Mouse (Mus musculus): ENCODE data around the gene Brca2. TPM values are rescaled to one million over a fixed set of nuclear protein-coding genes. Genes with fewer than 3 reads are reported as not detected.

Brca2 gene
- polyA plus RNA-seq, 1 experiment from 2014 or later: 21.6 TPM

DNA sequence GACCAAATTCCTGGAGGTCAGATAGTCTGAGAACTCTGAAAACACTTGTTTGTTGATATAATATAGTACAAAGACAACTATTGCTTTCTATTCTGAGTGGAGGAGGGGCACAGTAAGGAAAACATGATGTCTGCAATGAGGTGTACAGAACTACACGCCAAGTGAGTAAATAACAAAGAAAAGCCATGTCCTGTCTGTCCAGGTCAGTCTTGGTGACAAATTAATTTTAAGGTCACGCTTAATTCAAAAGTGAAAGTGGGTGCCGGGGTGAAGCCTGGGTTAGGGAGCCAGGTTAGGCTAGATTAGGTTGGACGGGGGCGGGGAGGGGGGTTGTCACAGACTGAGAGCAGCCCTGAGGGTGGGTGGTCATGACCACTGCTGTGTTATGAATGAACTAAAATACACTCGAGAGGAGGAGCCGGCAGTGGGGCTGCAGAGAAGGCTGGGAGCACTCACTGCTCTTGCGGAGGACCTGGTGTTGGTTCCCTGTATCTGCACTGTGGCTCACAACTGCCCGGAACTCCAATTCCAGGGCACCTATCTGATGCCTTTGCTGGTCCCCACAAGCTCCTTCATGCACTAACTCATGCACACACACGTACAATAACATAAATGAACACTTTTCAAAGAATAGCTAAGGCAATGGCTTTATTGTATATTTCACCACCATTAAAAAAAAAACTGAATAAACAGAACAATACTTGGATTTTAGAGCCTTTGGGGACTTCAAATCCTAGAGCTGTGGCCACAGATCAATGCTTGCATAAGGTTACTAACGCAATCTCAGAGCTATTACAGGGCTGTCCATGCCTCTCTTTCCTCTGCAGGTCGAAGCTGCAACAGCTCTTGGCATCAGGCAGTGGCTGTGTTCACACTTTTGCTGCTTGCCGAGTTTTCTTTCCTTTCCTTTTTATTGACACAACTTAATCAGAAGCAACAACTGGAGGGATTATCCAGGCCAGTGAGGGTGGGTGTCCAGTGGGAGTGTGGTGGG, 77.2 kb downstream of the Brca2 start:
- WGBS (ENCODE audit: insufficient replicate concordance): 71% methylated on average over 13 of the region's 13 CpGs
- H3K4me1 ChIP-seq (ENCODE audit: control insufficient read depth, insufficient read depth, low read length): no peaks in the 10 kb centered on the region
- no peaks in the 10 kb centered on the region for H3K9me3 ChIP-seq (replicated peaks; ENCODE audit: control insufficient read depth, low read length)
- H3K36me3 ChIP-seq (ENCODE audit: control insufficient read depth, insufficient read depth, low read length): no peaks in the 10 kb centered on the region
- no peak overlapping the region for H3K27ac ChIP-seq (ENCODE audit: low read depth, low read length)
- no peak overlapping the region for H3K4me2 ChIP-seq
- H3K27me3 ChIP-seq (ENCODE audit: control insufficient read depth, insufficient read depth, low read length): peaks cover 4% of the 10 kb centered on the region; the same call in 1 of the 2 replicates
- H3K4me3 ChIP-seq (ENCODE audit: low read depth, low read length): no peak overlapping the region
- no peak overlapping the region for H3K9ac ChIP-seq (ENCODE audit: low read depth, low read length)
- ATAC-seq (replicated peaks; ENCODE audit: insufficient number of reproducible peaks, low FRiP score, low TSS enrichment): no peak

DNA sequence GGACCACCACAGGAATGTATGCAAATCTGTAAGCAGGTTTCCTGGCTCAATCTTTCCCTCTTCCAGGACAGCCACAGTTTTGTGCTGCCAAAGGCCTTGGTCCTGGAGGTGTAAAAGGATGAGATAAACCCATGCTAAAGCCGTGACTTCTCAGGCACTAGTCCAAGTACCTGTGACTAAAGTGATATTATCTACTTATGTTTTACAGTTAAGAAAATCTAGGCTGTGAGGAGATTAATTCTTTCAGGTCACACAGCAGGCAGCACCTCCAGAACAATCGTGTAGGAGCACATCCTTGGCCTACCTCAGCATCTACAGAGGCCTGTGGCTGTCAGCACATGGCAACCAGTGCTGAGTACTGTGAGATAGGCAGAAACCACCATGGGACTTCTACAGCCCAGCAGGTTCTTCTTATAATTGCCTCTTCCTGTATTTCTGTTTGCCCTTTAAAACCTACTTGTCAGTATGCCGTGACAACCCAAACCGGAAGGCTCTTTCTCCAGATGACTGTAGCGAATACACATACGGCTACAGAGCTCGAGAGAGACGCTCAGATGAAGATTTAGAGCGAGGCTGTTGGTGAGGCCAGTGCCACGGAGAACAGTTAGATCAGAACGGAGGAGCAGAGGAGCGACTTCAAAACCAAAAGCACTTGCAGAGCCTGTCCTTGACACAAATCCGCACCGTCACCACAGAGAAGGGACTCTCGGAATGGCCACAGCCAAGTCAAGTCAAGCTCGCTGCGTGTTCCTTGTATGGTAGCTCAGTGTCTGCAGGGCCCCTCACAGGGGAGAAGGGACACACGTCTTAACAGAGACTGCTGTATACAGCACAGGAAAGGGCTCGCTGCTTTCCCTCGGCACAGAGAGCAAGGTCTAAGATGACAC, 78.4 kb downstream of the Brca2 start:
- Histone ChIP-seq H3K9me3 (replicated peaks; ENCODE audit: control insufficient read depth, low read length) (no peaks in the 10 kb centered on the region), H3K36me3 (ENCODE audit: control insufficient read depth, insufficient read depth, low read length) (no peaks in the 10 kb centered on the region), H3K4me1 (ENCODE audit: control insufficient read depth, insufficient read depth, low read length) (no peaks in the 10 kb centered on the region), H3K27ac (ENCODE audit: low read depth, low read length) (no peak overlapping the region), H3K9ac (ENCODE audit: low read depth, low read length) (no peak overlapping the region), H3K27me3 (ENCODE audit: control insufficient read depth, insufficient read depth, low read length) (no peaks in the 10 kb centered on the region; the same call in 1 of the 2 replicates), H3K4me3 (ENCODE audit: low read depth, low read length) (no peak overlapping the region), H3K4me2 (no peak overlapping the region)
- no peak for ATAC-seq (replicated peaks; ENCODE audit: insufficient number of reproducible peaks, low FRiP score, low TSS enrichment)
- 74% methylated on average over 20 of the region's 20 CpGs for WGBS (ENCODE audit: insufficient replicate concordance)

DNA sequence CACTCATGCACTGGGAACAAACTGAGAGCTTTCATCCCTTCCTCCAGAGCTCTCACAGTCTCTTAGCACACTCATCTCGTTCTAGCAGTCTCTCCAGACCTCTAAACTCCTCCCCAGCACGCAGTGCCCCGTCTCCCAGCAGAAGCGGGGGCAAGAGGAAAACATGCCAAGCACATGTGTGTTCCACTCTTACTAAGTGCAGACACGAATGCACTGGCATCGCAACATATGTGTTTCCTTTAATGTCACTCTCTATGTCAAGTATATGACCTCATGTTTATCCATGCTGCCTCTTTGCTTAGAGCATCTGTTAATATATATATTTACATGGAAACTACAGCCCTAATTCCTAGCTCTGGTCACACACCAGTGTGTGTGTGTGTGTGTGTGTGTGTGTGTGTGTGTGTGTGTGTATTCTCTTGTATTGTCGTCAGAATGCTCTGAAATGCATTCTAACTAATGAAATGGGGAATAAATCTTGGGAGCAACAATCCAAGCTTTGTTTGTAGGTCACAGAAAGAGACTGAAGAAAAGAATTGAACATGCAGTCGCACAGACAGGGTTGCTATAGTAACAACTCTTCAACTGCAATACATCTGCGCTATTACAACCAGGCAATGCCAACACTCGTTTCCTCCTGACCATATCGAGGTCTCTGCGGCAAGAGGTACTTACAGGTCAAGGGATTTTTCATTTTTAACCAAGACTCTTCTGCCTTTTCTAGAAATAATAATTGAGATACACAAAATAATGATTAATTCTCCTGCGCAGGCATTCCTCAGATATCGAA, 79.2 kb downstream of the Brca2 start:
- no peak overlapping the region for H3K27ac ChIP-seq (ENCODE audit: low read depth, low read length)
- no peaks in the 10 kb centered on the region for H3K9me3 ChIP-seq (replicated peaks; ENCODE audit: control insufficient read depth, low read length)
- H3K4me2 ChIP-seq: no peak overlapping the region
- H3K4me1 ChIP-seq (ENCODE audit: control insufficient read depth, insufficient read depth, low read length): no peaks in the 10 kb centered on the region
- ATAC-seq (replicated peaks; ENCODE audit: insufficient number of reproducible peaks, low FRiP score, low TSS enrichment): no peak
- WGBS (ENCODE audit: insufficient replicate concordance): 84% methylated on average over 14 of the region's 14 CpGs
- no peaks in the 10 kb centered on the region; the same call in 1 of the 2 replicates for H3K27me3 ChIP-seq (ENCODE audit: control insufficient read depth, insufficient read depth, low read length)
- peaks cover 2% of the 10 kb centered on the region; the same call in 1 of the 2 replicates for H3K36me3 ChIP-seq (ENCODE audit: control insufficient read depth, insufficient read depth, low read length)
- no peak overlapping the region for H3K9ac ChIP-seq (ENCODE audit: low read depth, low read length)
- H3K4me3 ChIP-seq (ENCODE audit: low read depth, low read length): no peak overlapping the region

DNA sequence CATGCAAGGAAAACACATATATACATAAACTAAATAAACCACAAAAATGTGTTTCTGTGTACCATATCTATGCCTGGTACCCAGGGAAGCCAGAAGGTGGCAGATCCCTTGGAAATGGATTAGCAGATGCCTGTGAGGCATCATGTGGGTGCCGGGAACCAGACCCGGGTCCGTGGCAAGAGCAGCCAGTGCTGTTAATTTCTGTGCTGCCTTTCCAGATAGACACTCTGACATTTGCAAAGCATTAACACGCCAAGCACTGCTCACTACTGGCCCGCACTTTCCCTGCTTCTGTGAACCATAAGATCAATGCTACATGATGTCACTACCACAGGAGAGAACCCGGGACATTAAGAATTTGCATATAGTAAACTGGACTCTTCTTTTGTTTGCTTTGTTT, 83.7 kb downstream of the Brca2 start:
- no peak for ATAC-seq (replicated peaks; ENCODE audit: insufficient number of reproducible peaks, low FRiP score, low TSS enrichment)

DNA sequence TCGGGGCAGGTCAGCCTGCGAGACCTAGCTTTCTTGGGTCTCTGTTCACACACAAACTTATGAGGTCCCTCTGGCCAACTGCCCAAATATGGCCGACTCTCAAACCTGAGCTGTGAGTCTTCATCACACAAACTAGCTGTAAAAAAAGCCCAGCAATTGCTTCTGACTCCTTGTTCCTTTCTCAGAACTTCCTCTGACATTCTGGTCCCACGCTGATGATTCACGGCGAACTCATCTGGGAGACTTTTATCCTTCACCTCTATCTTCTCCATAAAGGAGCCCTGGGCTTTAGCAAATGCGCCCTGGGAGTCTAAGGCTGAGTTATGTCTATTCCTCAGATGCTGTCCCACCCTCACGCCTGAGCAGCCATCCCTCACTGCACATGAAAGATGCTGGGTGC, 85.2 kb downstream of the Brca2 start:
- ATAC-seq (replicated peaks; ENCODE audit: insufficient number of reproducible peaks, low FRiP score, low TSS enrichment): no peak
- Histone ChIP-seq H3K36me3 (ENCODE audit: control insufficient read depth, insufficient read depth, low read length) (peaks cover 2% of the 10 kb centered on the region; the same call in 1 of the 2 replicates), H3K4me3 (ENCODE audit: low read depth, low read length) (no peak overlapping the region), H3K27me3 (ENCODE audit: control insufficient read depth, insufficient read depth, low read length) (no peaks in the 10 kb centered on the region), H3K9me3 (replicated peaks; ENCODE audit: control insufficient read depth, low read length) (no peaks in the 10 kb centered on the region), H3K27ac (ENCODE audit: low read depth, low read length) (no peak overlapping the region), H3K4me2 (no peak overlapping the region), H3K4me1 (ENCODE audit: control insufficient read depth, insufficient read depth, low read length) (no peaks in the 10 kb centered on the region), H3K9ac (ENCODE audit: low read depth, low read length) (no peak overlapping the region)
- 89% methylated on average over 8 of the region's 8 CpGs for WGBS (ENCODE audit: insufficient replicate concordance)

More for the DNA sequence above, 83.7 kb downstream of the Brca2 start:
- Histone ChIP-seq H3K4me2 (no peak overlapping the region), H3K27me3 (ENCODE audit: control insufficient read depth, insufficient read depth, low read length) (no peaks in the 10 kb centered on the region), H3K9me3 (replicated peaks; ENCODE audit: control insufficient read depth, low read length) (no peaks in the 10 kb centered on the region), H3K4me1 (ENCODE audit: control insufficient read depth, insufficient read depth, low read length) (no peaks in the 10 kb centered on the region), H3K27ac (ENCODE audit: low read depth, low read length) (no peak overlapping the region), H3K9ac (ENCODE audit: low read depth, low read length) (no peak overlapping the region), H3K36me3 (ENCODE audit: control insufficient read depth, insufficient read depth, low read length) (peaks cover 2% of the 10 kb centered on the region; the same call in 1 of the 2 replicates), H3K4me3 (ENCODE audit: low read depth, low read length) (no peak overlapping the region)
- WGBS (ENCODE audit: insufficient replicate concordance): 96% methylated on average over 6 of the region's 6 CpGs

DNA sequence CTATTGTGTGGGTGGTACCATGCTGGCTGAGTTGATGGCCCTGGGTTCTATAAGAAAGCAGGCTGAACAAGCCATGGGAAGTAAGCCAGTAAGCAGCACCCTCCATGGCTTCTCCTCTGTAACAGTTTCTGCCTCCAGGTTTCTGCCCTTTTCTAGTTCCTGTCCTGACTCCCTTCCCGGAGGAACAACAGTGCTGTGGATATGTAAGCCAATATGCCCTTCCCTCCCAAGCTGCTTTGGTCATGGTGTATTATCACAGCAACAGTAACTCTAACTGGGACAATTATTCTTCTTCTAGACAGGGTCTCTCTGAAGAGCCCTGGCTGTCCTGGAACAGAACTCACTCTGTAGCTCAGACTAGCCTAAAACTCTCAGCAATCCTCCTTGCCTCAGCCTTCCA, 88.7 kb downstream of the Brca2 start:
- Histone ChIP-seq H3K36me3 (ENCODE audit: control insufficient read depth, insufficient read depth, low read length) (peaks cover 2% of the 10 kb centered on the region; the same call in 1 of the 2 replicates), H3K27ac (ENCODE audit: low read depth, low read length) (no peak overlapping the region), H3K27me3 (ENCODE audit: control insufficient read depth, insufficient read depth, low read length) (no peaks in the 10 kb centered on the region), H3K9ac (ENCODE audit: low read depth, low read length) (no peak overlapping the region), H3K4me1 (ENCODE audit: control insufficient read depth, insufficient read depth, low read length) (no peaks in the 10 kb centered on the region), H3K4me3 (ENCODE audit: low read depth, low read length) (no peak overlapping the region), H3K9me3 (replicated peaks; ENCODE audit: control insufficient read depth, low read length) (no peaks in the 10 kb centered on the region), H3K4me2 (no peak overlapping the region)
- ATAC-seq (replicated peaks; ENCODE audit: insufficient number of reproducible peaks, low FRiP score, low TSS enrichment): no peak
- WGBS (ENCODE audit: insufficient replicate concordance): 93% methylated on average over 1 of the region's 1 CpGs

DNA sequence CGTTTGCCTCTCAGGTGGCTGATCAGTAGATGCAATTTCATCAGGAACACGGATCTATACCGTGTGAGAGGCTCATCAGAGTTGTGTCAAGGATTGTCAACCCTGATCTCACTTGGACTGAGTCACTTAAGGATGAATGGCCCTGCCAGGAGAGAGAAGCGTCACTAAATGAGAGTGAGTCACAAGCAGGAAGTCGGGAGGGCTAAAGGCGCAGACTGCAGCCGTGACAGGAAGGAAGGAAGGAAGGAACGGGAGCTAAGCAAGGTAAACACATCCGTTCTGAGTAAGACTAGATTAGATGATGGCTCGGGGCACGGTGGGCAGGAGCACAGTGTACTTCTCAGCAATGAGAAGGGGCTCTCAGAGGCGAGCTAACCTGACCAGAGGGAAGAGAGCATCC, 89.3 kb downstream of the Brca2 start:
- Histone ChIP-seq H3K27me3 (ENCODE audit: control insufficient read depth, insufficient read depth, low read length) (no peaks in the 10 kb centered on the region), H3K36me3 (ENCODE audit: control insufficient read depth, insufficient read depth, low read length) (no peaks in the 10 kb centered on the region; the same call in 1 of the 2 replicates), H3K9me3 (replicated peaks; ENCODE audit: control insufficient read depth, low read length) (no peaks in the 10 kb centered on the region), H3K27ac (ENCODE audit: low read depth, low read length) (no peak overlapping the region), H3K4me3 (ENCODE audit: low read depth, low read length) (no peak overlapping the region), H3K9ac (ENCODE audit: low read depth, low read length) (no peak overlapping the region), H3K4me2 (no peak overlapping the region), H3K4me1 (ENCODE audit: control insufficient read depth, insufficient read depth, low read length) (no peaks in the 10 kb centered on the region)
- 55% methylated on average over 12 of the region's 12 CpGs for WGBS (ENCODE audit: insufficient replicate concordance)
- no peak; the same call in 1 of the 2 replicates for ATAC-seq (replicated peaks; ENCODE audit: insufficient number of reproducible peaks, low FRiP score, low TSS enrichment)

DNA sequence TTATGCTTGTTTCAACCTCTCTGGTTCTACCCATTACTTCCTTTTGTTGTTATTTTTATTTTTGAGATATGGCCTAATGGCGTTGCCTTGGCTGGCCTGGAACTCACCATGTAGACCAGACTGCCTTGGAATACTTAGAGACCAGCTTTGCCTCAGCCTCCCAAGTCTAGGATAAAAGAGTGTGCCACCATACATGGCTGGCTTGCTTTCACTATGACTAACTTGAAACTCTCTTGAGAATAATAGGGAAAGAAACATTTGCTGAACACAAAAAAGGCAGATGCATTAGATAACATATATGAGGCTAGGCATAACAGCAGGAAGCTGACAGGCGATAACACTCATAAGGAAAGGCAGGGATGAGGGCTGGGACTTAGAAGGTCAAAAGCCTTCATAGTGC, 91.6 kb downstream of the Brca2 start:
- H3K9ac ChIP-seq (ENCODE audit: low read depth, low read length): no peak overlapping the region
- H3K4me3 ChIP-seq (ENCODE audit: low read depth, low read length): no peak overlapping the region
- ATAC-seq (replicated peaks; ENCODE audit: insufficient number of reproducible peaks, low FRiP score, low TSS enrichment): no peak
- H3K4me2 ChIP-seq: no peak overlapping the region
- H3K27ac ChIP-seq (ENCODE audit: low read depth, low read length): no peak overlapping the region
- no peaks in the 10 kb centered on the region for H3K9me3 ChIP-seq (replicated peaks; ENCODE audit: control insufficient read depth, low read length)
- H3K27me3 ChIP-seq (ENCODE audit: control insufficient read depth, insufficient read depth, low read length): no peaks in the 10 kb centered on the region
- WGBS (ENCODE audit: insufficient replicate concordance): 73% methylated on average over 2 of the region's 2 CpGs
- no peaks in the 10 kb centered on the region for H3K4me1 ChIP-seq (ENCODE audit: control insufficient read depth, insufficient read depth, low read length)
- no peaks in the 10 kb centered on the region; the same call in 1 of the 2 replicates for H3K36me3 ChIP-seq (ENCODE audit: control insufficient read depth, insufficient read depth, low read length)

Data from heart, embryonic 11.5 days (tissue).